Mouse (Mus musculus): Measurements from ENCODE around the gene Unc5cl. TPM values are rescaled to one million over a fixed set of nuclear protein-coding genes. Genes with fewer than 3 reads are reported as not detected.
A peak's percentile ranks its signal among the peaks of the same experiment; 100 is the strongest.

Gene Unc5cl
- total RNA-seq, 2 experiments from 2014 or later = 0.14 to 0.21 TPM

DNA sequence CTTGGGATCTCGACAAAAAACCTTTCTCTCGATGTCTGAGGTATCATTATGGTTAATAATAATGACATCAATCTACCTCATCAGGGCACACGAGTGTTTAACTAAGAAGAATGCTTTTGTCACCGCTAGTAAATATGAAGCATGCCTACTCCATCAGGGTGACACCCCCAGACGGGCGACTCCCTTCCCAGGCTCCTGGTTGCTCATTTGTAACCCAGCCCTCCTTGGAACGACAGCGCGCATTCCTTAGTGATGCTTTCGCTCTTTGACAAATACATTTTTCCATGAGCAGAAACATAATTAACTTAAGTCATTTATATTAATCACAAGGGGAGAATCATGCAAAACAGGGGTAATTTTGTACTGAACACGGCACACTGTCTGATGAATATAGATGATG lies 88.0 kb downstream of the Unc5cl start:
- no peak for DNase-seq

DNA sequence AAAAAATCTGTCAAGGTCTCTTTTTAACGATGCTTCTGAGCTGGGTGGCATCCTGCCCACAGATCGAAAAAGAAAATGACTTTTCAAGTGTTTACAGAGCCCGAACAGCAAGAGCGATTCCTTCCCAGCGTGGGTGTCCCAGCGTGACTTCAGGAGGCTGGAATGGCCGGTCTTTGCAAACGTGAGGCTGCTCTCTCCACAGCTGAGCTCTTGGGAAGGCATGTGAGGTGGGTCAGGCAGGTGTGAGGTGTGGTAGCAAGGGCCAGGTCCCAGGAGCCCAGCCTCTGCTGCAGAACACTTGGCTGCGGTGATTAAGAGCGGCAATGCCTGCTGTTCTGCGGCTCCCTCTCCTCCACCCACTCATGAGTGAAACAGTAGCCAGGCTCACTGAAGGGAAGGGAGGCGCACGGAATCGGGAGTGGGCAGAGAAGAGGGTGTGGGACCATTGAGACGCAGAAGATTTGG lies 88.6 kb downstream of the Unc5cl start:
- no peak for DNase-seq

DNA sequence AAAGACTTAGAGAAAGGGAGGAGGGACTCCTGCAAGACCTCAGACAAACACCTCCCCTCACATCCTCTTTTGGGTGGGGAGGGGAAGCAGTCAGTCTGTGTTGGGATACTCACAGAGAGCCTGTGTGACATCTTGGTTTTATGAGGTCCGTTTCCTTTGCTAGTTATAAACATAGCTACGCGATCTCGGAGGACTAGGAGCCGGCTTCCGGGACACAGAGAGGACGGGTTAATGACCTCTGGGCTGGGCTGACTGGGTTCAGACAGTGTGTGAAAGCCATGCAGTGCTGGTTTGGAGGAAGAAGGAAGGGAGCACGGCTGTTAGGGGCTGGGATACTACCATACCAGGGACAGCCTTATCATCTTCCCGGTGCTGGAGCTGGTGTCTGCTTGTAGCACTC lies 90.0 kb downstream of the Unc5cl start:
- DNase-seq = no peak

DNA sequence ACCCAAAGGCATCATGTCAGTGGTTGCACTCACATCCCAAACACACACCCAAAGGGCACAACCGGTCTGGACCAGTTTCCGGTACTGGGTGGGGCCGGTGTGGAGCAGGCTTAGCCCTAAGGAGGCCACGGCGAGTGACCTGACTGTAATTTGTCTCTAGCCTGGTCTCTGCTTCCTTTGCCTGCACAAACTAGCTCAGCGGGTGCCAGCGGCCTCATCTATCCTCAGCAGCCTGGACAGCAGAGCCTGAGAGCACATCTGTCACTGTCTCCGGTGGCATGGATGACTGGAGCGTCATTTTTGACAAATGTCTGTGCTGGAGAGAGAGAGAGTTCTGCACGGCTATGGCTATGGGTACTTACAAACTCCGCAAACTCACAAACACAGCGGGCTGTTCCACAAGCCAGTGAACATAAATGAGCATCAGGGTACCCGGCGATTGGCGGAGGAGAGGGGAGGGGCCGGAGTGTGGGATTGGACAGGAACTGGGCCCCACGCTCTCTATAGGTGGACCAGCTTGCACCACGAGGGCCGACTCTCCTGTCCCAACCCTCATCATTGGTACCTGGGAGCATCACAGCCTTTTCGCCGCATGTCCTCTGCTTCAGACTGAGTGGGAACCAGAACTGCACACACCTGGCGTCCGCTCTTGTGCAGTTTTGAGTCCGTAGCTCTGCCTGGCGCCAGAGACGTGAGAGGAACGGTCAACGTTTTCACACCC lies 90.7 kb downstream of the Unc5cl start:
- no peak for DNase-seq

DNA sequence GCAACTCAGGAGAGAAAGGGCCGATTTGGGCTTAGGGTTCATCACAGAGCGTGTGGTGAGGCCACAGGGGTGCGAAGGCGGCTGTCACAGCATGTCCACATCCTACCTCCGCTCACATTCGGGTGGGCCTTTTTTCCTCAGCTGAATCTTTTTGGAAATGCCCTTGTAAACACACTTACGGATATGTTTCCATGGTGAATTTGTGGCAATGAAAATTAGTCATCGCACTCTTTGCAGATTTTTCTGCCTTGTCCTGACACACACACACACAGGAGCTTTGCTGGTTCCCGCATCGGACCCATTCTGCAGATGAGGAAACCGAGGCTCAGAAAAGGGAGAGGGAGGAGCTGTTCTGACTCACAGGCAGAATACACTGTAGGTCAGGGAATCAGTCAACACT lies 91.3 kb downstream of the Unc5cl start:
- DNase-seq = no peak

DNA sequence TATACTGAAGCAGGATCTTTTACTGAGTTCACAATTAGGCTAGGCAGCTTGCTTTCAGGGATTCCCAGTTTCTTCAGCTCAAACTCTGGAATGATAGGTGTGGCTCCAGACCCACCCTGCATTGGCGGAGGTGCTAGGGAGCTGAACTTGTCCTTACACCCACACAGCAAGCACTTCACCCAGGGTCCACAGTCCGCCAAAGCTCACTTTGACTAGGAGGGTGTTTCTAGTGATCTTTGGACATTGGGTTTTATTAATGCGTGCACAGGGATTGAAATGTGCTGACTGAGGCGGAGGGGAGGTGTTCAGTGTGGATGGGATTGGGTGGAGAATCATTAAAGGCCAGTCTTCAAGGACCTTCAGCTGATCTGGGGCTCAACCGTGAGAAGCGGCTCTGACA lies 93.0 kb downstream of the Unc5cl start:
- no peak for DNase-seq

DNA sequence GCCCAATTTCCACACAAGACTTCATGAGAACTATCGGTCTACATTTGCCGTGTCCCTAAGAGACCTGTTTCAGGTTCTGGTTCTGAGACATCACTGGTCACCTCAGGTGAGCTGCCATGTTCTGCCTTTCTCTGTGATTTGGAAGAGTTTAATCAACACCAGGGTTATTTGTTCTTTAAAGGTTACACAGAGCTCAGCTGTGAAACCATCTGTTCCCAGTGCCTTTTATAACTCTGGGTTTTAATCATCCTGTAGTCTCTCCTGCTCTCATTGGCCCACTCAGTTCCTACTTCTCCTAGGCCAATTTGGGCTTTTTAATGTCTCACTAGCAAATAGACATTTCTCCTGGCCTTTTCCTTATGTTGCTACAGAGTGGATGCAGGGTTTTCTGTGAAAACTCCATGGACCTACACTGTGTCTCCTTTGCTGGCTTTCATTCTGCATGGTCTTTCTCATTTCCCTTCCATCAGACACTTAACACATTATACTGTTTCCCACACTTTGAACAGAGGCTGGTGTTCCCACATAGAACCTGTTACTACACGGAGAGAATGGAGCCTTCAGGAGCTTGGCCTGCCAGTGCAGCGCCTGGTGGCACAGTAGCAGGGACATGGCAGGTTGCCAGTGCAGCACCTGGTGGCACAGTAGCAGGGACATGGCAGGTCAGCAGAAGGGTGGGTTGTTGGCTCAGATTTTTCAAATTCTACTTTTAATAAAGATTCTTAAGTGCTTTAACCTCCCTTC lies 97.3 kb downstream of the Unc5cl start:
- DNase-seq = no peak

DNA sequence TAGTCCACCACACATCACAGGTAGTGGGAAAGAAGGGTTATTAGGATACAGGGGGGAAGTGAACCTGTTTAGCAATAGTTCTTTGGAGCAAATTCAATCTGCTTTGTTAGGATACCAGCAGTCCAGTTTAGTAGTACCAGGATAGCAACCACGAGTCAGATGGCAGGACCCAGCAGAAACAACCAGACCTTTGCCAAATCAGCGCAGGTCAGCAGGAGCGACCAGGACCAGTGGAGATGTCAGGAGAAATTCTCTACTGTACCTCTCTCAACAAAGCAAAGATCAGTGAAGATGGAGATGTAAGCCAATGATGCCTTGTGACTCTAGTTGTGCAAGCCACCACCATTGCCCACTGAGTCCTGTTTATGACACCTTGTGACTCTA lies 97.8 kb downstream of the Unc5cl start:
- DNase-seq = no peak

DNA sequence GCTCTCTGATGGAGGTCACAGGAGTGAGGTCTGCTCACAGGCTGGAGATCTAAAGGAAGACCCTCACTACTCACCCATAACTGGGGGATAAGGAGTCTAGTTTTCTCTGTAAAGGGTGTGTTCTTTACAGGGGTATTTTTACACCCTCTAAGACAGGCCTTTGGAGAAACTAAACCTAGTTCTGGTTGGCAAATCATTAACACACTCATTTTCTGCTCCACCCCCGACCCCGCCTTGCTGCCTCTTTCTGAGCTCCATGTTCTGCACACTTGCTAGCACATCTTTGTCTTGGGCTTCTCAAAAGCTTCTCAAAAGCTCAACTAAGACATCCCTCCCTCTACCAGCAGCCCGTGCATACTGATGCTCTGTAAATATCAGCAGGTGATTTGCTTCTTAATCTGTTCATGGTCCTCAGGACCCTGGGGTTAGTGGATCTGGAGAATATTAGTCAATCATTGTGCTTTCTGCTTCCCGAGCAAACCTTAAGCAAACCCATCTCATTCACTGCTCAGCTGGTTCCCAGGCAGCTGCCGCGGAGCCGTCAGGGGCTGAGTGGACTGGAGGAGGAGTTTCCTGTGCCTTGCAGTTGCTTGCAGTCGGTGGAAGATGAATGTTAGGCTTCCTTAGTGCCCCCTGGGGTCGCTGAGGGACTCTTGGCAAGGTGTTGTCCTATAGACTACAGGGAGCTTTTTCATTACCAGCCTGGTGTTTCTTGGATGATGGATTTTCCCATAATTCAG lies 101.7 kb downstream of the Unc5cl start:
- no peak for DNase-seq

DNA sequence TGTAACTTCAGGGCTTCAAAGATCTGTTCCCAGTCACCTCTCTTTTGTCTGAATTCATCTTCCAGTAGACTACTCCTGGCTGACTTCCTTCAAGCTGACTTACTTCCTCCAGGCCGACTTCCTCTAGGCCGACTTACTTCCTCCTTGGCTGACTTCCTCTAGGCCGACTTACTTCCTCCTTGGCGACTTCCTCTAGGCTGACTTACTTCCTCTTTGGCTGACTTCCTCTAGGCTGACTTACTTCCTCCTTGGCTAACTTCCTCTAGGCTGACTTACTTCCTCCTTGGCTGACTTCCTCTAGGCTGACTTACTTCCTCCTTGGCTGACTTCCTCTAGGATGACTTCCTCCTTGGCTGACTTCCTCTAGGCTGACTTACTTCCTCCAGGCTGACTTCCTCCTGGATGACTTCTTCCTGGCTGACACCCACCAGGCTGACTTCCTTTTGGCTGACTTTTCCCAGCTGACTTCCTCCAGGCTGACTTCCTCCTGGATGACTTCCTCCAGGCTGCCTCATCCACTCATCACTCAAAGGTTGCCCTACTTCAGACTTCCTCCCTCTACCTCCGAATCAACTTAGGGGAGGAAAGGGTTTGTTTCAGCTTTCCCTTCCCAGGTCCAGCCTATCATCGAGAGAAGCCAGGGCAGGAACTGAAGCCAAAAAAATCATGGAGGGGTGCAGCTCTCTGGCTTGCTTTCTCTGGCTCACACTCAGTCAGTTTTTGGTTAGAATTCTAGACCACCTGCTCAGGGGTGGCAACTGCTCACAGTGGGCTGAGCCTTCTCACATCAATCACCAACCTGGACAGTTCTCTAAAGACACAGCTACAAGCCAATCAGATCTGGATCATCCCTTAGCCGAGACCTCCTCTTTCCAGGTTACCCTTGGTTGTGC lies 103.4 kb downstream of the Unc5cl start:
- DNase-seq = no peak

DNA sequence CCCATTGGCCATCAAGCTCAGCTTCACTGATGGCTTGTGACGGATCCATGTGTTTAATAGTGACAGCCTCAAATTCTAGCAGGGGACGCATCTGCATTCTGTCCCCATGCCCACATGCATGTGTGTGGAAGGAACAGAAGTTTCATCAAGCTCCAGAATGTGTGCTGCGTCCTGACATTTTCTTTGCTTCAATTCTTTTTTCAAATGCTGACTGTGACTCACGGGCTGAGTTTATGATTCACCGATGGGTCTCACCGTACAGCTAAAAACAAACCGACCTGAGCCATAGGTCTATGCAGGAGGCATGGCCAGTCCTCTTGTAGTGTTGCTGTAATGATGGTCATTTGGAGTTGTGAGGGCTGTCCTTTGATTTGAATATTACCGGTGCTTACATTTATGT lies 110.2 kb downstream of the Unc5cl start:
- no peak for DNase-seq

DNA sequence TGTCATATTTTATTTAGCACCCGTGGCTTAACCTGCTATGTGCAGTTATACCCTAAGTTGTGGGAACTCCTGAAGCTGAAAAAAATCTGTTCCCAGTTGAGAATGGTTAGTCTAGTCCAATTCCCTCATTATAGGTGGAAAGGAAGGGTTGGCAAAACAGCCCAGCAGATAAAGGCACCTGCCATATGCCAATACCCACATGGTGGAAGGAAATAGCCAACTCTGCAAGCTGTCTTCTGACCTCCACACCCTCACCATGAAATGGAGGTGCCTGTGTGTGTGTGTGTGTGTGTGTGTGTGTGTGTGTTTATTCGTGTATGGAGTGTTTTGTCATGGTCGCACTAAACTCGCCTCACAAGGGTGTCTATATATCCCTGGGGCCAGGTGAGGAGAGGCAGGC lies 115.0 kb downstream of the Unc5cl start:
- no peak for DNase-seq

DNA sequence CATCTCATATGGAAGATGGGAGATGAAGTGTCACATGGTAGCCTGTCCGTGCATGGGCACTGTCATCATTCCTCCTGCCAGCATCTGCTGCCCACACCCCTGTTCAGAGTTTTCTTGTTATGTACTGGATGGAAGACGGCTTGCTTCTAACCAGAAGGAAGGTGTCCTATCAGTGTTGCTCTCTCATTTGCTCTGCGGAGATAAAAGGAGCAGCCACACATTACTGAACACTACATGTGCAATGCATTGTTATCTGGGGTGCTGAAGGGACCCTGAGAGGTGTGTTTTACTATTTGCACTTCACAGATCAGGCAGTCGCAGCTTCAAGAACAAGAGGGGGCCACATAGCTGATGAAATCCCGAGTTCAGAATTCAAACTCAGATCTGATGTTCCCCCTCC lies 126.5 kb downstream of the Unc5cl start:
- no peak for DNase-seq

DNA sequence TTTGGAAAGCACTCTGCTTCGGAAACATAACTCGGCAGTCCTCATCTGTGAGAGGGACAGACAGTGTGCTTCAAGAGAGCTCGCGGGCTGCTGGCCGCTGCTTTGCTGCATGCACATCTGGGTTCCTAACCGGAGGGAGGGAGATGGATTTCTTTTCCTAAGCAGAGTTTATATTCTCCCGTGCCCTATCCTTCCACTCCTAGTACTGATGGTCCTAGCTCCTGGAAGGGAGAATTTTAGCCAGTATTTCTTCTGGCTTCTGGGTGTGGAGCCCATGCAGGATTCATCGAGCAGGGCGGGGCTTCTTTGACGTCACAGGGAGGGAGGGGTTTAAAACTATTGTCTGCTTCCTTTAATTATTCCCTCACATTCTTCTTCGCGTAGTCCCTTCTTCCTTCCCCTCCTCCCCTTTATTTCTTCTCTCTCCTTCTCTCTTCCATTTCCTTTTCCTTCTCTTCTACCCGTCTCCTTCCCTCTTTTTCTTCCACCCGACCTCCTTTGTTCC lies 127.8 kb downstream of the Unc5cl start:
- DNase-seq = no peak

DNA sequence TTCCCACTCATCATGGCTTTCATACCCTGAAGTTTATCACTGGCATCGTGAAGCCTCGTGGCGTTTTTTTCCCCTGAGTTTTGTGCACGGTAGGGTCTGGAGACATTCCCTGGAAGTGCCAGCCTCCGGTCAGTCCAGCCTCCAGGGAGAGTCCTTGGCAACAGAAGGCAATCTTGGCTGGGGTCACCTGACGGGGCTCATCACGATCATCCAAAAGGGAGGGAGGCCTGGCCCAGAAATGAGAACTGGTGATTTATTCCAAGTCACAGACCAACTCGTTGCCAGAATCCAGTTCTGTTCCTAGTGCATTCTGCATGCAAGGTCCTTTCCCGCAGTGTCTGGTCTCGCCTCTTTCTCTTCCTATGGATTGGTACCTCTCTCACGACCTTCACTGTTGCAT lies 128.7 kb downstream of the Unc5cl start:
- no peak for DNase-seq

DNA sequence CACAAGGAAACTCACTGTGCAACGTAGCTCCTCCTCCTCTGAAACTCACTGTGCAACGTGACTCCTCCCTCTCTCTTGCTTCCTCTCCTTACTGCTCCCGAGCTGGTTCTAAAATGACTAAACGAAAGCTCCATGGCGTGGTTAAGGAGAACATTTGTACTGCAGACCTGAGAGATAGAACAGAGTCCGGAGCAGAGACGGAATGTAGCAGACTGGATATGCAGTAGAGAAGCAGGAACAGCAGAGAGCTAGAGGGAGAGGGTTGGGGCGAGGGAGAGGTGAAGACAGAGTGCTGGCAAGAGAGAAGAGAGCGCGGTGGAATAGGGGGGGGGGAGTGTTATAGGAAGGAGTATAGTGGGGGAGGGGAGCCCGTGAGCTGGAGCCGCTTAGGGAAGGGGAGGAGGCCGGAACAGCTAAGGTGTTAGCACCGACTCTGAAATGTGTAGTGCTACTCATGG lies 131.2 kb downstream of the Unc5cl start:
- DNase-seq = peak; percentile 22

DNA sequence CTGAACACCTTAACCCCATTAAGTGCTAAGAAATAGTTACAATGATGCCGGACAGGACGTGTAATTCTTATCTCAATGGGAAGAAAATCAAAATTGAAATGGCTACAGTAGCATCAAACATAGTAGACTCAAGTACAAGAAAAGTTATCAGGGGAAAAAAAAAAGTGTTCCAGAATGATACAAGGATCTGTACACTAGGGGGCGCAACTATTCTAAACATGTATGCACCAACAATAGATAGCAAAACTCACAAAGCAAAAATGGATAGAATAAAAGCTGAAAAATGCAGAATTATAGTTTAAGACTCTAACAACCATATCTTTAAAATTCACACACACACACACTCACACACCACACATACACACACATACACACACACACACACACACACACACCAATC lies 134.0 kb downstream of the Unc5cl start:
- no peak for DNase-seq

Other genes with a start within 250 kb of the Unc5cl start
- under 1 TPM in 1 of 2 experiments, not detected in 1; 0.09 TPM for gene Trem1, start 222.1 kb upstream of the Unc5cl start, total RNA-seq (2021)
- gene Trem3, start 207.1 kb upstream of the Unc5cl start, total RNA-seq (2021) = under 1 TPM in 1 of 2 experiments, not detected in 1; 0.29 TPM
- gene Treml4, start 190.6 kb upstream of the Unc5cl start, total RNA-seq (2021) = under 1 TPM; 0.41 to 0.45 TPM
- gene Treml2, start 155.4 kb upstream of the Unc5cl start, total RNA-seq (2021) = under 1 TPM; 0.19 to 0.25 TPM
- gene B430306N03Rik, start 138.8 kb upstream of the Unc5cl start, total RNA-seq (2021) = under 1 TPM; 0.10 to 0.25 TPM
- gene Trem2, start 108.5 kb upstream of the Unc5cl start, total RNA-seq (2021) = 1 to 10 TPM; 1.4 to 2.1 TPM
- gene Treml1, start 95.0 kb upstream of the Unc5cl start, total RNA-seq (2021) = under 1 TPM; 0.20 to 0.31 TPM
- 10 to 100 TPM; 29.0 to 33.2 TPM for gene Nfya, start 45.0 kb upstream of the Unc5cl start, total RNA-seq (2021)
- 10 to 100 TPM; 14.5 to 14.6 TPM for gene Oard1, start 44.9 kb upstream of the Unc5cl start, total RNA-seq (2021)
- 100 to 1,000 TPM; 207 to 216 TPM for gene Apobec2, start 22.0 kb upstream of the Unc5cl start, total RNA-seq (2021)
- under 1 TPM; 0.36 to 0.47 TPM for gene Tspo2, start 3.4 kb upstream of the Unc5cl start, total RNA-seq (2021)